Comparison of ENCODE assay signal across 8 mouse cellular contexts in the genomic region with DNA sequence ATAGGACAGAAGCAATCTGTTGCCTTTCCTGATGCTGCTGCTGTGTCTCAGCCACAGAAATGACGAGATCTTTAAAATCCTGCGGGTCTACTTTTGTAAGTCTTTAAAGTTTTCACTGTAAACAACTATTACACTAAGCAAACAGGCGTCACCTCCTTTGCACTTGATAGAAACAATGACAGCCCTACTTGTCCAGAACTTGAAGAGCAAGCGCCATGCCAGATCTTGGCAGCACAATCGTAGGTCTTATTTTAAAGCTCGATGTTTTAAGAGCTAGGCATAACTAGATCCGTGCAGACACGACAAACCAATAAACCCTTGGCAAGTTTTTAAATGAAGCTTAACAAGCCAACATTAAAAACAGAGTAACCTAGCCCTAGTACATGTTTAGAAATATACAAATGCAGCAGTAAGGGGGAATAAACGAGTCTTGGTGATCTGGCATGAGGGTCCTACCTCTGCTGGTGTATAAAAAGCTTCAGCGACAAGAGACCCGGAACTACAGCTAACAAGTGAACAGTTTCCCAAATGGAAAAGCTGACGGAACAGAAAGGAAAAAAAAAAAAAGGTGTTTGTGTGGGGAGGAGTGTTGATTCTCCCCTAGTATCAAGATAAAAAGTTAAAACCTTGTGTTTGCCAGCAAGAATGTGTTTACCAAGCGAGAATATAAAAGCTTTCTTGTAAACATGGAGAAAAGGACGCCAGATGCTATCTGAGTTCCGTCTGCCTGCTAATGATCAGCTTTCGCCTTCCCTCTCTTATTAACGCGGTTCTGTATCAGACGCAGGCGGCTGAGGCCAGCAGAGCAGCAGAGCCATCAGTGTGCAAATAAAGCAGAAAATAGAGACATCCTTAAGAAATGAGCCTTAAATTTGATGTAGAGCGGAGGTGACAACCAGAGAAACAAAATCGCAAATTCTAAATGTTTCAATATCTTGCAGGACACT. TPM values are rescaled to one million over a fixed set of nuclear protein-coding genes. Genes with fewer than 3 reads are reported as not detected.
DNase-seq lines count a peak whose midpoint lies in the region; ATAC-seq lines count a peak whose summit lies in the region.

No protein-coding gene starts in this region.

- H3K4me3 ChIP-seq in hindbrain, embryonic 14.5 days (replicated peaks; ENCODE audit: low read length): peak overlapping the region; percentile 62

- H3K27me3 ChIP-seq in hindbrain, embryonic 14.5 days (ENCODE audit: control insufficient read depth, insufficient read depth, low read length): peaks cover 19% of the 10 kb centered on the region

- peak overlapping the region; percentile 66 for H3K4me2 ChIP-seq in hindbrain, embryonic 14.5 days (replicated peaks)

- H3K36me3 ChIP-seq in hindbrain, embryonic 14.5 days (replicated peaks; ENCODE audit: control insufficient read depth, insufficient read depth): no peaks in the 10 kb centered on the region

- WGBS in hindbrain, embryonic 14.5 days: 2% methylated on average over 22 of the region's 22 CpGs

- peak overlapping the region; percentile 64 for H3K9ac ChIP-seq in hindbrain, embryonic 14.5 days

- peak overlapping the region; percentile 89 for H3K27ac ChIP-seq in hindbrain, embryonic 14.5 days

- peak; percentile 15 for DNase-seq in kidney, adult 9 months
- DNase-seq in kidney, adult 11 months: no peak
- peak; percentile 59 for DNase-seq in embryo, embryonic 10 days (ENCODE audit: low spot score)
- DNase-seq in hindbrain, embryonic 14.5 days (ENCODE audit: low spot score): no peak
- DNase-seq in lung, postnatal 10 days: peak; percentile 21
- no peak for DNase-seq in ovary, postnatal 36 days (ENCODE audit: low spot score)
- DNase-seq in layer of hippocampus, postnatal 14 days (ENCODE audit: low spot score in 2 of 2): no peak
- no peak for DNase-seq in thymus, adult 18-20 months

- ATAC-seq in hindbrain, embryonic 14.5 days (ENCODE audit: low FRiP score): no peak

- H3K9me3 ChIP-seq in hindbrain, embryonic 14.5 days (ENCODE audit: control insufficient read depth, low read length): no peaks in the 10 kb centered on the region

- peaks cover 14% of the 10 kb centered on the region; the same call in 1 of the 2 replicates for H3K4me1 ChIP-seq in hindbrain, embryonic 14.5 days (replicated peaks; ENCODE audit: control insufficient read depth, insufficient read depth, low read length)

RNA-seq across cellular contexts. Expression of gene Irx5, which starts 2.6 kb away (rescaled TPM):
- 11.0 and 14.5 TPM in 2 replicates for polyA plus RNA-seq in hindbrain, embryonic 14.5 days (2014; fragmentation: Nextera tagmentation; extraction: Ambion mirVana)
- under 1 TPM in 1 of 2 experiments, not detected in 1; 0.14 TPM for total RNA-seq in layer of hippocampus, postnatal 14 days (2021)

Comparison
In these comparisons a context has a peak if more than half of its experiments do, and no peak if none do; other contexts are left out.
1. DNase-seq: peak in kidney, adult 9 months (single experiment), embryo, embryonic 10 days (single experiment) and lung, postnatal 10 days (single experiment); none in kidney, adult 11 months (single experiment), hindbrain, embryonic 14.5 days (single experiment), ovary, postnatal 36 days (single experiment), layer of hippocampus, postnatal 14 days (0 of 2) and thymus, adult 18-20 months (0 of 2).